Mouse (Mus musculus) CH12.LX (cell line): Measurements from ENCODE around the gene Spdye4b. TPM values are rescaled to one million over a fixed set of nuclear protein-coding genes. Genes with fewer than 3 reads are reported as not detected.

Source experiments
- DNase-seq: peaks from one replicate; pipeline ENCODE4 v3.0.0-alpha.2; 2013; ENCODE audit errors: extremely low read depth
- H3K27ac ChIP-seq: 2 replicates; pipeline ENCODE4 v1.5.1; 2012; ENCODE audit warnings: low read depth, mild to moderate bottlenecking, control low read depth, moderate library complexity; ENCODE audit not compliant: insufficient read depth
- H3K27me3 ChIP-seq: replicated peaks from 2 replicates; pipeline ENCODE3; 2012; ENCODE audit warnings: inconsistent platforms
- H3K36me3 ChIP-seq, 2 experiments: replicated peaks in 1 of 2; 2 replicates each; pipeline versions ENCODE3 to v1.6.1; 2012; ENCODE audit warnings: inconsistent platforms in 1 of 2, low read length in 1 of 2, mild to moderate bottlenecking in 1 of 2, mixed read lengths in 1 of 2, moderate library complexity in 1 of 2; ENCODE audit not compliant: control insufficient read depth in 1 of 2, insufficient read depth in 1 of 2
- H3K4me1 ChIP-seq, 2 experiments: 2 replicates each; pipeline ENCODE4 v1.6.1; 2012; ENCODE audit warnings: inconsistent platforms in 1 of 2, moderate library complexity in 1 of 2; ENCODE audit not compliant: insufficient read depth in 2 of 2, control insufficient read depth in 1 of 2
- H3K4me2 ChIP-seq: 2 replicates; pipeline ENCODE4 v1.6.1; 2012; ENCODE audit warnings: low read depth, mild to moderate bottlenecking, control low read depth; ENCODE audit not compliant: poor library complexity, insufficient read depth, severe bottlenecking
- H3K4me3 ChIP-seq, 3 experiments: fragments of 150-350 bp in 1 of 3; sonication (generic) in 1 of 3; replicated peaks in 1 of 3; 2 replicates each; pipeline versions ENCODE3 to v1.5.1; 2011 to 2012; ENCODE audit warnings: low read depth in 2 of 3, low read length in 2 of 3, mild to moderate bottlenecking in 2 of 3, moderate library complexity in 2 of 3, control low read depth in 1 of 3, improper control_type of control experiment in 1 of 3, inconsistent platforms in 1 of 3, mixed read lengths in 1 of 3; ENCODE audit not compliant: poor library complexity in 1 of 3
- H3K79me2 ChIP-seq: replicated peaks from 2 replicates; pipeline ENCODE4 v1.6.1; 2012; ENCODE audit warnings: mild to moderate bottlenecking, moderate library complexity; ENCODE audit not compliant: control insufficient read depth, poor library complexity, insufficient read depth, severe bottlenecking; ENCODE audit errors: extremely low read depth
- H3K9ac ChIP-seq: 2 replicates; pipeline ENCODE4 v1.6.1; 2012; ENCODE audit warnings: low read depth, mild to moderate bottlenecking, control low read depth, moderate library complexity; ENCODE audit not compliant: insufficient read depth
- H3K9me3 ChIP-seq: replicated peaks from 2 replicates; pipeline ENCODE3; 2012; ENCODE audit warnings: low read length, inconsistent platforms, mixed read lengths
- BHLHE40 ChIP-seq: IDR thresholded peaks from 2 replicates; pipeline ENCODE4 v1.6.1; 2011; ENCODE audit warnings: mild to moderate bottlenecking, low read depth, low read length, improper control_type of control experiment
- CHD1 ChIP-seq: IDR thresholded peaks from 2 replicates; pipeline ENCODE4 v1.6.1; 2012; ENCODE audit warnings: low read depth, low read length, improper control_type of control experiment, inconsistent platforms
- CTCF ChIP-seq, 2 experiments: IDR thresholded peaks in 1 of 2; conservative IDR thresholded peaks in 1 of 2; 2 replicates each; pipeline ENCODE4 v1.5.1; 2011 to 2012; ENCODE audit warnings: low read depth in 2 of 2, low read length in 2 of 2, improper control_type of control experiment in 1 of 2, inconsistent platforms in 1 of 2, mild to moderate bottlenecking in 1 of 2, moderate library complexity in 1 of 2
- EP300 ChIP-seq: IDR thresholded peaks from 2 replicates; pipeline ENCODE4 v1.6.1; 2011; ENCODE audit warnings: low read length, improper control_type of control experiment
- HCFC1 ChIP-seq: IDR thresholded peaks from 2 replicates; pipeline ENCODE4 v1.6.1; 2012; ENCODE audit warnings: low read depth, mild to moderate bottlenecking, inconsistent platforms, low read length, improper control_type of control experiment
- IRF4 ChIP-seq: IDR thresholded peaks from 2 replicates; pipeline ENCODE4 v1.6.1; 2014; ENCODE audit warnings: low read depth, mild to moderate bottlenecking, inconsistent platforms, low read length, improper control_type of control experiment
- JUND ChIP-seq: conservative IDR thresholded peaks from 2 replicates; pipeline ENCODE4 v1.6.1; 2011; ENCODE audit warnings: low read depth, low read length, improper control_type of control experiment
- KAT2A ChIP-seq: IDR thresholded peaks from 2 replicates; pipeline ENCODE4 v1.6.1; 2012; ENCODE audit warnings: low read length, improper control_type of control experiment, inconsistent platforms; ENCODE audit not compliant: insufficient replicate concordance
- MAZ ChIP-seq: IDR thresholded peaks from 2 replicates; pipeline ENCODE4 v1.6.1; 2012; ENCODE audit warnings: low read depth, mild to moderate bottlenecking, inconsistent platforms, low read length, improper control_type of control experiment, moderate library complexity
- NRF1 ChIP-seq: IDR thresholded peaks from 2 replicates; pipeline ENCODE4 v1.6.1; 2014; ENCODE audit warnings: low read depth, mild to moderate bottlenecking, inconsistent platforms, low read length, improper control_type of control experiment, moderate library complexity
- PAX5 ChIP-seq: IDR thresholded peaks from 2 replicates; pipeline ENCODE4 v1.6.1; 2012; ENCODE audit warnings: low read length, inconsistent platforms, mixed read lengths
- POLR2A ChIP-seq: IDR thresholded peaks from 2 replicates; pipeline ENCODE4 v1.6.1; 2011; ENCODE audit warnings: low read depth, mild to moderate bottlenecking, improper control_type of control experiment, low read length
- POLR2AphosphoS2 ChIP-seq: IDR thresholded peaks from 2 replicates; pipeline ENCODE4 v1.6.1; 2011; ENCODE audit warnings: low read depth, low read length, improper control_type of control experiment
- RCOR1 ChIP-seq: conservative IDR thresholded peaks from 2 replicates; pipeline ENCODE4 v1.6.1; 2012; ENCODE audit warnings: low read depth, mild to moderate bottlenecking, inconsistent platforms, low read length, improper control_type of control experiment
- dilution Hi-C: fragments of 300-500 bp; cut with MboI; formaldehyde crosslinking; loops from 2 replicates; pipeline ENCODE4 v1.14.3; 2020; ENCODE audit warnings: low sequenced_read_pairs; ENCODE audit not compliant: extremely low pct_unique_long_range_greater_than_20kb, extremely low pct_ligation_motif_present
- in situ Hi-C: fragments of 300-500 bp; cut with MboI; formaldehyde crosslinking; loops from 3 replicates; pipeline ENCODE4 v1.14.3; 2019; ENCODE audit warnings: low sequenced_read_pairs, low pct_ligation_motif_present, low pct_unique_long_range_greater_than_20kb, mixed read lengths
- polyA plus RNA-seq: library from polyadenylated mRNA; unstranded; fragments of >175 nt; gene quantifications from 2 replicates; pipeline ENCODE4 v1.2.1, GENCODE M21; 2012; ENCODE audit warnings: low read depth; ENCODE audit not compliant: insufficient read length
- total RNA-seq, 2 experiments: library from RNA; depleted of rRNA; stranded (reverse); fragments of 300-350 nt in 1 of 2; fragments of >200 nt in 1 of 2; gene quantifications; 2 replicates each; pipeline ENCODE4 v1.2.3; 2012 to 2014

Gene Spdye4b
- total and polyA plus RNA-seq, 3 experiments, result not detected

GRCm38 (mm10) chr5:143148661-143149060, 32.2 kb upstream of the Spdye4b start:
- Histone ChIP-seq H3K9me3 (peaks cover 10% of the 10 kb centered on the region), H3K27me3 (peaks cover 15% of the 10 kb centered on the region), H3K79me2 (no peaks in the 10 kb centered on the region), H3K4me1 (no peaks in the 10 kb centered on the region; a peak in 1 of 4 replicates), H3K27ac (no peak overlapping the region), H3K36me3 (no peaks in the 10 kb centered on the region), H3K4me2 (no peak overlapping the region), H3K4me3 (no peak overlapping the region), H3K9ac (no peak overlapping the region)
- dilution Hi-C loops (no loop called here), in situ Hi-C loops (no loop called here)
- no peak for DNase-seq
- TF ChIP-seq PAX5 (no peak), IRF4 (no peak)

- H3K9me3 ChIP-seq, result peaks cover 10% of the 10 kb centered on the region
- dilution Hi-C loops, result no loop called here
- no peak for TF ChIP-seq JUND
- TF ChIP-seq BHLHE40, result no peak
- TF ChIP-seq CTCF (conservative IDR thresholded peaks at IDR 0.05 in 1 of 2, IDR thresholded peaks at IDR 0.05 in 1 of 2; ENCODE audit: low read depth in 2 of 2, low read length in 2 of 2), result 0 out of 4 replicates have a peak, but pooled peaks of 1 of the 2 experiments have one; percentile 7
Measured at GRCm38 (mm10) chr5:143149536-143149935, 31.3 kb upstream of the Spdye4b start.

DNA sequence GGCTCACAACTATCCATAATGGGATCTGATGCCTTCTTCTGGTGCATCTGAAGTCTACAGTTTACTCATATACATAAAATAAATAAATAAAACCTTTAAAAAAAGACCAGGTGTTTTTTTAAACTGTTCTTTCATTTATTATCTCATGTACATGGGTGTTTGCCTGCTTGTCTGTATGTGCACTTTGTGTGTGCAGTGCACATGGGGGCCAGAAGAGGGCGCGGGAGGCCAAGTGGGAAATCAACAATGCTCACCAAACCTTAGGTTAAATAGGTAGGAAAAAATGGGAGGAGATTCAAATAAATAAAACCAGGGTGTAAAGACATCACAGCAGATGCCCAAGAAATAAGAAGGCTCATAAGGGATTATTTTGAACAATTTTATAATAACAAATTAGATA, 30.8 kb upstream of the Spdye4b start:
- Histone ChIP-seq H3K27me3 (peaks cover 15% of the 10 kb centered on the region), H3K9ac (no peak overlapping the region), H3K9me3 (peaks cover 10% of the 10 kb centered on the region), H3K4me1 (no peaks in the 10 kb centered on the region; a peak in 1 of 4 replicates), H3K4me2 (no peak overlapping the region), H3K27ac (no peak overlapping the region), H3K36me3 (no peaks in the 10 kb centered on the region), H3K79me2 (no peaks in the 10 kb centered on the region), H3K4me3 (no peak overlapping the region)
- TF ChIP-seq POLR2AphosphoS2, result no peak
- TF ChIP-seq POLR2A, result no peak
- no peak for TF ChIP-seq MAZ
- no peak for TF ChIP-seq RCOR1
- TF ChIP-seq EP300, result no peak
- no peak for TF ChIP-seq CHD1
- no peak for TF ChIP-seq NRF1
- no peak for TF ChIP-seq KAT2A
- TF ChIP-seq HCFC1, result no peak
- DNase-seq, result no peak
- in situ Hi-C loops (no loop called here), dilution Hi-C loops (no loop called here)

More at GRCm38 (mm10) chr5:143149536-143149935, 31.3 kb upstream of the Spdye4b start:
- H3K9ac ChIP-seq, result no peak overlapping the region
- no peak overlapping the region for H3K4me3 ChIP-seq
- H3K4me2 ChIP-seq, result no peak overlapping the region
- in situ Hi-C loops, result no loop called here
- DNase-seq, result no peak
- H3K79me2 ChIP-seq, result no peaks in the 10 kb centered on the region
- no peaks in the 10 kb centered on the region; a peak in 1 of 4 replicates for H3K4me1 ChIP-seq
- no peak overlapping the region for H3K27ac ChIP-seq
- H3K27me3 ChIP-seq, result peaks cover 15% of the 10 kb centered on the region
- H3K36me3 ChIP-seq, result no peaks in the 10 kb centered on the region
